Mouse (Mus musculus) lung, embryonic 16.5 days (tissue): ENCODE results near the gene Zfp292. TPM values are rescaled to one million over a fixed set of nuclear protein-coding genes. Genes with fewer than 3 reads are reported as not detected.
"Not testable (repeated sequence)": the region's sequence is repeated elsewhere in the genome, so short reads cannot be mapped to it uniquely, and the experiment has no call there.

Experiments used
- ATAC-seq: fragments of 200-750 bp; cut with Nextera tagmentation; 2 replicates; pipeline ENCODE4 v1.8.0; 2017; ENCODE audit warnings: low read depth, mild to moderate bottlenecking, moderate library complexity
- H3K27ac ChIP-seq: fragments of 300-500 bp; sonication (generic); 2 replicates; pipeline ENCODE4 v1.5.1; 2014; ENCODE audit warnings: mild to moderate bottlenecking, control low read depth, low read length
- H3K27me3 ChIP-seq: fragments of 300-500 bp; sonication (generic); 2 replicates; pipeline ENCODE4 v1.6.1; 2014; ENCODE audit warnings: low read depth, low read length, mixed read lengths; ENCODE audit not compliant: control insufficient read depth, insufficient read depth
- H3K36me3 ChIP-seq: fragments of 300-500 bp; sonication (generic); 2 replicates; pipeline ENCODE4 v1.6.1; 2014; ENCODE audit warnings: low read length; ENCODE audit not compliant: control insufficient read depth, insufficient read depth
- H3K4me1 ChIP-seq: fragments of 300-500 bp; sonication (generic); replicated peaks from 2 replicates; pipeline ENCODE4 v1.6.1; 2014; ENCODE audit warnings: low read length, mixed read lengths; ENCODE audit not compliant: control insufficient read depth, insufficient read depth
- H3K4me2 ChIP-seq: fragments of 300-500 bp; sonication (generic); 2 replicates; pipeline ENCODE4 v1.6.1; 2014; ENCODE audit warnings: low read depth, low read length, control low read depth
- H3K4me3 ChIP-seq: fragments of 300-500 bp; sonication (generic); 2 replicates; pipeline ENCODE4 v1.5.1; 2014; ENCODE audit warnings: mild to moderate bottlenecking, low read length, control low read depth
- H3K9ac ChIP-seq: fragments of 300-500 bp; sonication (generic); 2 replicates; pipeline ENCODE4 v1.6.1; 2014; ENCODE audit warnings: low read length, control low read depth
- H3K9me3 ChIP-seq: fragments of 300-500 bp; sonication (generic); 2 replicates; pipeline ENCODE4 v1.6.1; 2016; ENCODE audit warnings: low read length; ENCODE audit not compliant: control insufficient read depth
- WGBS: fragments of 180-500 bp; shearing (Covaris S2); extraction: QIAGEN DNeasy Blood & Tissue Kit; methylation state at CpG from one replicate; pipeline ENCODE4 v1.1.7; 2014; 5-methylcytosine and 5-hydroxymethylcytosine counted together
- polyA plus RNA-seq: library from polyadenylated mRNA; unstranded; fragments of >200 nt; fragmentation: Nextera tagmentation; extraction: Ambion mirVana; gene quantifications from 2 replicates; pipeline ENCODE4 v1.2.1, GENCODE M21; 2015

Gene Zfp292
- 16.2 and 16.5 TPM in 2 replicates for polyA plus RNA-seq

GRCm38 (mm10) chr4:34882818-34883217 lies at the start of gene Zfp292:
TSS of gene Zfp292 (minus strand) at chr4:34882960.
- peak within 1 kb of the TSS; percentile 98 for H3K27ac ChIP-seq
- H3K36me3 ChIP-seq: no peaks in the 10 kb centered on the region
- WGBS: under 1% methylated on average over 39 of the region's 44 CpGs
- peak within 1 kb of the TSS; percentile 90 for H3K4me2 ChIP-seq
- H3K4me3 ChIP-seq: peak within 1 kb of the TSS; percentile 91
- peak within 1 kb of the TSS; percentile 98 for H3K9ac ChIP-seq
- peaks cover 24% of the 10 kb centered on the region for H3K4me1 ChIP-seq
- peak; percentile 91 for ATAC-seq
- H3K9me3 ChIP-seq: no peaks in the 10 kb centered on the region
- H3K27me3 ChIP-seq: no peaks in the 10 kb centered on the region

GRCm38 (mm10) chr4:34928386-34928785 lies 45.6 kb upstream of the Zfp292 start:
- ATAC-seq, H3K27me3 ChIP-seq, H3K27ac ChIP-seq, H3K4me3 ChIP-seq, H3K9ac ChIP-seq, H3K9me3 ChIP-seq, H3K36me3 ChIP-seq, H3K4me1 ChIP-seq, H3K4me2 ChIP-seq: not testable (repeated sequence)
- 71% methylated on average over 7 of the region's 7 CpGs for WGBS

- ATAC-seq: no peak
- WGBS: 64% methylated on average over 6 of the region's 6 CpGs
- H3K4me3 ChIP-seq: no peak overlapping the region
- no peak overlapping the region for H3K9ac ChIP-seq
- H3K36me3 ChIP-seq: no peaks in the 10 kb centered on the region
- H3K4me1 ChIP-seq: no peaks in the 10 kb centered on the region
- H3K27ac ChIP-seq: no peak overlapping the region
- no peaks in the 10 kb centered on the region for H3K9me3 ChIP-seq
- no peaks in the 10 kb centered on the region for H3K27me3 ChIP-seq
- H3K4me2 ChIP-seq: no peak overlapping the region
Observed at GRCm38 (mm10) chr4:34922177-34922870, 39.6 kb upstream of the Zfp292 start.

GRCm38 (mm10) chr4:34917400-34917799 lies 34.6 kb upstream of the Zfp292 start:
- H3K9ac ChIP-seq: no peak overlapping the region
- H3K27me3 ChIP-seq: no peaks in the 10 kb centered on the region
- no peaks in the 10 kb centered on the region for H3K4me1 ChIP-seq
- H3K27ac ChIP-seq: no peak overlapping the region
- no peak overlapping the region for H3K4me3 ChIP-seq
- 60% methylated on average over 7 of the region's 7 CpGs for WGBS
- no peaks in the 10 kb centered on the region for H3K36me3 ChIP-seq
- no peak for ATAC-seq
- no peaks in the 10 kb centered on the region for H3K9me3 ChIP-seq
- H3K4me2 ChIP-seq: no peak overlapping the region

- H3K9me3 ChIP-seq: no peaks in the 10 kb centered on the region
- H3K4me3 ChIP-seq: no peak overlapping the region
- no peak for ATAC-seq
- no peaks in the 10 kb centered on the region for H3K36me3 ChIP-seq
- no peak overlapping the region for H3K27ac ChIP-seq
- H3K4me1 ChIP-seq: no peaks in the 10 kb centered on the region
- WGBS: 79% methylated on average over 3 of the region's 3 CpGs
- H3K4me2 ChIP-seq: no peak overlapping the region
- no peak overlapping the region for H3K9ac ChIP-seq
- H3K27me3 ChIP-seq: no peaks in the 10 kb centered on the region
Observed at GRCm38 (mm10) chr4:34912171-34912570, 29.4 kb upstream of the Zfp292 start.

GRCm38 (mm10) chr4:34911401-34911800 lies 28.6 kb upstream of the Zfp292 start:
- Histone ChIP-seq H3K4me2 (no peak overlapping the region), H3K27ac (no peak overlapping the region), H3K4me3 (no peak overlapping the region), H3K9me3 (no peaks in the 10 kb centered on the region), H3K4me1 (no peaks in the 10 kb centered on the region), H3K27me3 (no peaks in the 10 kb centered on the region), H3K36me3 (no peaks in the 10 kb centered on the region), H3K9ac (no peak overlapping the region)
- WGBS: 65% methylated on average over 3 of the region's 3 CpGs
- no peak for ATAC-seq

GRCm38 (mm10) chr4:34908127-34908526 lies 25.4 kb upstream of the Zfp292 start:
- no peak overlapping the region for H3K4me2 ChIP-seq
- H3K4me1 ChIP-seq: no peaks in the 10 kb centered on the region
- no peak overlapping the region for H3K9ac ChIP-seq
- H3K9me3 ChIP-seq: no peaks in the 10 kb centered on the region
- ATAC-seq: peak; percentile 96
- no peak overlapping the region for H3K4me3 ChIP-seq
- WGBS: 57% methylated on average over 7 of the region's 7 CpGs
- no peak overlapping the region for H3K27ac ChIP-seq
- H3K27me3 ChIP-seq: no peaks in the 10 kb centered on the region
- H3K36me3 ChIP-seq: no peaks in the 10 kb centered on the region

GRCm38 (mm10) chr4:34907026-34907425 lies 24.3 kb upstream of the Zfp292 start:
- H3K27me3 ChIP-seq: no peaks in the 10 kb centered on the region
- H3K9me3 ChIP-seq: no peaks in the 10 kb centered on the region
- H3K4me1 ChIP-seq: no peaks in the 10 kb centered on the region
- H3K4me3 ChIP-seq: no peak overlapping the region
- H3K9ac ChIP-seq: no peak overlapping the region
- no peaks in the 10 kb centered on the region for H3K36me3 ChIP-seq
- no peak overlapping the region; the same call in 1 of the 2 replicates for H3K4me2 ChIP-seq
- WGBS: 40% methylated on average over 14 of the region's 14 CpGs
- 0 out of 2 replicates have a peak, but pooled peaks have one; percentile 34 for ATAC-seq
- no peak overlapping the region for H3K27ac ChIP-seq

GRCm38 (mm10) chr4:34906151-34906550 lies 23.4 kb upstream of the Zfp292 start:
- Histone ChIP-seq H3K27ac (no peak overlapping the region), H3K9ac (no peak overlapping the region), H3K27me3 (no peaks in the 10 kb centered on the region), H3K36me3 (no peaks in the 10 kb centered on the region), H3K4me2 (no peak overlapping the region), H3K9me3 (no peaks in the 10 kb centered on the region), H3K4me1 (no peaks in the 10 kb centered on the region), H3K4me3 (no peak overlapping the region)
- 74% methylated on average over 4 of the region's 4 CpGs for WGBS
- ATAC-seq: no peak
